Mouse (Mus musculus): Measurements from ENCODE around the gene Mcm2.

Mcm2 gene

DNA sequence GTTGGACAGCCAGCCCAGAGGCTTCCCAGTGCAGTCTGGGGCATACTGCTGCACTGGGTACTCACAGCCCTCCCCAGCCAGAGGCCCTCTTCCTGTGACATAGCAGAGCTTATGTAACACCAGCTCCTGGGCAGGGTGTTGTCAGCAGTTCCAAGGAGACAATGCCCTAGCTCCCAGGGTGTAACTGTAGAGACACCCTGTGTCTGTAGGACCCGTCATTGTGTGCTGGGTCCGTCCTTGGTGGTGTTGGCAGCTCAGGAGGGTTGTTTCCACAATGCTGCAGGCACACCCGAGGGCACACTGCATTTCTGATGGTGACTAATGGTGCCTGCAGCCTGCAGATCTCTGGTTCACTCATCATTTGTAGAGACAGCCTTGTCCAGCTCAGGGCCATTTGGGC, 28.3 kb upstream of the Mcm2 start:
- no peak for DNase-seq (ENCODE audit: low spot score in 2 of 2)

DNA sequence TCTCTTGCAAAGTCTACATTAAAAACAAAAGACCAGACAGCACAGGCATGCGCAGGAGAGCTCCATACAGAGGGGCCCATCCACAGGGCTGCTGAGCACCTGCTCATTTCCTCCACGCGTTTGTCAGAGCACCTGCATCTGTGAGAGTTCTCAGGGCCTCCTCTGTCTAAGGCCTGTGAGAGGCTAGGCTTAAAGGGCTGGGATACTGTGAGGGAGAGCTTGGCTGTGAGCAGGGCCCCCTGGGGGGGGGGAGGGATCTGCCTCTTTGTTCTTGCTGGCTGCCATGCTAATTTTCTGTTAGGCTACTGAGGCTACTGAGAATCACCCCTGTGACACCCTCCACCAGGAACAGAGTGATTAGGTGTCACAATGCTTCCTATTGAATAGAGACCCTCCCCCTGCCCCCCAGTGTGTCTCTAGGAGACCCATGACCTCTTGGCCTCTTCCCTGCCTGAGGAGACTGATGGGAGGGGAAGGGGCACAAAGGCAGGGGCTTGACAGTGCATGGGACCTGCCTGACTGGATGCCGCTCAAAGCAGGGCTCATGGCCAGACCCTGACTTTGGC, 27.1 kb upstream of the Mcm2 start:
- DNase-seq (ENCODE audit: low spot score in 2 of 2): no peak

DNA sequence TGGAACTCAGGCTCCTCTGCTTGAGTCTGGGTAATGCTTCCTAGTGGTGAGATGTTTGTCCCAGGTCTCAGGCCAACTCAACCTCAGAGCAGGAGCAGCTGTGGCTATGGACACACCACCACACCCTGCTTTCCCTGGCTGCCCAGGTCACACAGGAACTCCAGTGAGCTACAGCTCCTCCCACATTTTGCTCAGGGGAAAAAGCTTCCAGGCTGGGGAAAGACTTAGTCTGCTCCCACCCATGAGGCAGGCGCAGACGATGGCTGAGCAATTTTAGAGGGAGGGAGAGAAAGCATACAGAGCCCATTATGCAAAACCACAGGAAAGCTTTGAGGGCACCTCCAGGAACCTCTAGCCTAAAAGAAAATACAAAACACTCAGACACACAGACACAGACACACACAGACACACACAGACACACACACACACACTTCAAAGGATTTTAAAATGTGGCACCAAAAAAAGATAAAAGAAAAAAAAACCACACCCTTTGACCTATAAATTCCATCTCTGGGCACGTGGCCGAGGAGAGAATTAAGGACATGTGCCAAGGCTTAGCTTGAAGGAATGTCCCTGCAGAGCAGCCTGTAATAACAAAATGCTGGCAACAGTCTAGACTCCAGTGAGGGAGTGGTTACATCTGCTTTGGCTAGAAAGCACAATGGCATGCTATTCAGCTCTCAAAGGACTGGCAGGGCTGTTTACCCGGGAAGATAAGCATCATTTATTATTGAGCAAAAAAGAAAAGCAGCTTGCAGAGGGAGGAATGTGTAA, 26.1 kb upstream of the Mcm2 start:
- no peak for DNase-seq (ENCODE audit: low spot score in 2 of 2)

DNA sequence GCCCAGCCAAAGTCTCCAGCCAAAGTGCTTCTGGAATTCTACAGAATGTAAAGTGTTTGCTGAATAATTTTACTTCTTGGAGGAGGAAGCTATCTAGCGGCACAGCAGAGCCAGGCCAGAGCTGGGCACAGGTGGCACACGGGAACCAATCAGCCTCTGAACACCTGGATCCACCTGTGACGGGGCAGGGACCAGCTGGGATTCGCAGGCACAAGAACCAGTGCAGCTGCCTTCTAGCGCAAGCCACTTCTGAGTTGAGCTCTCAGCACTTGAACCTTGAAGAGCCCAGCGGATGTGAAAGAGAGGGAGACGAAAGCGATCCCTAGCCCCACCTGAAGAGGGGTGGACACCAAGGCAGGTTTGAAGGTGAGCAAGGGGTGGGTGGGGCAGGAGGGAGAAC, 20.2 kb upstream of the Mcm2 start:
- DNase-seq (ENCODE audit: low spot score in 2 of 2): no peak

DNA sequence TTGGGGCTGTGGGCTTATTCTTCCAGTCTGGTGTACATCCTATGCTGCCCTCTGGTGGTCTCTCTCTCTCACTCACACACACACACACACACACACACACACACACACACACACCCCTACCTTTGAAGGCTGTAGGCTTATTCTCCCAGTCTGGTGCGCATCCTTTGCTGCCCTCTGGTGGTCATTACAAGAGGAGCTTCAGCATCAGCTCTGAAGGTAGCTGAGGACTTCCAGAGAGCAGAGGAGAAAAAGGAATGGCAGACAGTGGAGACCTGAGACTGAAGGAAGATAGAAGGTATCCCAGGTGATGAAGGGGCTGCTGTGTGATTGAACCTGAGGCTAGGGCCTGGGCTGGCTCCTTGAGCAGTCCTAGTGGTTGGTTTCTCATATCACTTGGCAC, 17.6 kb upstream of the Mcm2 start:
- DNase-seq (ENCODE audit: low spot score in 2 of 2): peak; percentile 46 to 68

DNA sequence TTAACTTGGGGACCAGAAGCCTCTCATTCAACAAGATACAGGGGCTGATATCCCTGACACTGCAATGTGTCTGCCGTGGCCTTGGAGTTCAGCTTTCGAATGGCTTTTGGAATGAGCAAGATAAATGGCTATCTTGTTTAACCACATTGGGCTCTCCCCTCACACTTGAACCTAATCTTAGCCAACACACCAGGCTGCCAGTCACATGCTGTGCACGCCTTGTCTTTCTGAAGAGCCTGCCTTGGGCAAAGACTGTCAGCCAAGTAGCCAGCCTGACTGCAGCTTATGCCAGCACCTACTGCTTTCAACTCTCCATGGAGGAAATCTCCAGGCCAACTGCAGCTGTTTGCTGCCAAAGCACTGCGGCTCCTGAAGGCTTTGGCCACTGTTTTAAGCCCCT, 16.9 kb upstream of the Mcm2 start:
- DNase-seq (ENCODE audit: low spot score in 2 of 2): peak; percentile 65 to 79

DNA sequence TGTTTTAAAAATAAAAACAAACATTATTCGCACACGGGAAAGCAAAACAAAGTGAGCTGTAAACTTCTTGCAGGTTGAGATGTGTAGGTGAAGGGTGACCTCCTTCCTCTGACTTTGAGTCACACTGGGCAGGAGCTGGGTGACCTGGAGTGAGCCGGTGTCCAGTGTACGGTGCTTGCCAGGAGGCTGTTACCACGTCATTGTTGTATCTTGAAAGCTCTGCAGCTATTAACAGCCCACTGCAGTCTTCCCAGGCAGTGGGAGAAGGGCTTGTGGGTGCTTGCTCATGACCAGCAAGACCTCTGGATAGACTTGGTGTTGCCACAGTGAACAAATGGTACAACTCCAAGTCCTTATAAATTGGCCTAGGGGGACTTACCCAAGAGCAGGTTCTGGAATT, 16.2 kb upstream of the Mcm2 start:
- DNase-seq (ENCODE audit: low spot score in 2 of 2): no peak

DNA sequence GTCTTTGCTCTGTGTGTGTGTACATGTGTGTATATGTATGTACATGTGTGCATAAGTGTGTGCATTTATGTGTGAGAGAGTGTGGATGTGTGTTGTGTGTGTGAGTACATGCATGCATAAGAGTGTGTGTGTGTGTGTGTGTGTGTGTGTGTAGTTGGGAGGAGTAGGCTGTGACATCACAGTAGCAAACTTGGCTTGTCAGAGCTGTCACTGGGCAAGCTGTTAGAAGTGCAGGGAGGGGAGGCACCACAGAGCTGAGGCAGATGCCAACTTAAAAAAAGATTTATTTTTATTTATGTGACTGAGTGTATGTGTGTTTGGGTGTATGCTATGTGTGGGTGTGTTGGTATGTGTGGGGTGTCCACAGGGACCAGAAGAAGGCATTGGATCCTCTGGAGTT, 14.9 kb upstream of the Mcm2 start:
- DNase-seq (ENCODE audit: low spot score in 2 of 2): no peak

DNA sequence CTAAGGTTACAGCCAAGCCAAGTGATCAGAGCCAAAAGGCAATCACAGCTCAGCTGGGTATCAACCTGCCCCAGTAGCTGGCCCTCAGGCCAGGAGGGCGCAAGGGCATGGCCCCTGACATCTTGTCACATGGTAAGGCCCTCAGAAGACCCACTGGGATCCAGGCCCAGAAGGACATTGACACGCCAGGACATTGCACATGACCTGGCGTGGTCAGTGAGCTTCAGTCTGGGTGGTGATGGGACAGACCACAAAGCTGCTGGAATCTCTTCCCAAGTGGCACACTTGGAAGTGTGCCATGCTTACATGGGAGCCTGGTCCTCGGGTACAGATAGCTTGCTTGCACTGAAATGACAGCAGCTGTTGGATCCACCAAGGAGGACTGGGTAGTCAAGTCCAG, 14.4 kb upstream of the Mcm2 start:
- no peak for DNase-seq (ENCODE audit: low spot score in 2 of 2)

DNA sequence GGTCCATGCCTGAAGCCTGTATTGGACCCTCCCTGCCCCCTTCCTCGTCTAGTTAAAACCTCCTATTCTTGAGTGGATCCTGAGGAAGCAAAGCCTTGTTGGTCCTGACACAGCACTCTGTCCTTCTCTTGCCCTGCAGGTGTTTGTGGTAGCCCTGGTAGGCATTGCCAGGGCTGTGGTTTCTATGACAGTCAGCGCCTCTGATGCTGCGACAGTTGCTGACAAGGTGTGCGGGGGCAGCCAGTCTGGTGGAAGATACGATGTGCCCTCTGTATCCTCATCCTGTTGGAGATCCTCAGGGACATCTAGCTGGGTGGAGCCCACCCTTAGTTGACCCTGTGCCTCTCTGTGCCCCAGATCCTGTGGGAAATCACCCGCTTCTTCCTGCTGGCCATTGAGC, 10.6 kb upstream of the Mcm2 start:
- DNase-seq (ENCODE audit: low spot score in 2 of 2): no peak

DNA sequence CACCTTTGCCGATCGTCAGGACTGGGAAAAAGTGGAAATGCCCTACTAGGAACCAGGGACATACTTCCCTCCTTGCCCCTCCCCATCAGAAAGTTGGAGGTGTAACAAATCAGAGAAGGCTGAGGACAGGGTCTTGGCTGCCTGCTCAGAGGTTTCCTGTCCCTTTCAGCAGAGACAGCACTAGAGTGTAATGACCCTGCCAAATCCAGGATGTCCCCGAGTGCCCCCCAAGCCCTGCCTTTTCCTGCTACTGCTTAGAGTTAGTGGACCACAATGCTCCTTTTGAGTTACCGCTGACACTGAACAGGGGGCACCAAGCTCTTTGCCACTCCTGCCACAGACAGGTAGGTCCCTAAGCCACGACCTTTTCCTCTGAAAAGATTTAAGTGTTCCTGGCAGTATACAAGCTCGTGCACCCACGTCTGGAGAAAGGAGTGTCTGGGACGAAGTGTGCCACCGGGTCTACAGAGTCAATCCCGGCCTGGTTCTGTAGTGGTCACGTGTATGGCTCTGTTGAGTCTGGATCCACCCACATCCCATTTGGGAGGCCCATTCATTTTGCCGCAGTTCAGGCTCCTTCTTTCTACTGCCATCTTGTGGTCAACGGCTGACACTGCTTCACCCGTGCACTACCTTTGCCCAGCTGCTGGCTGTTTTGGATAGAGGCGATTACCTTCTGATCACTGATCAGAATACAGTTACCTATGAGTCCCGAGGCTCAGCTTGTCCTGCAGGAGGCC, 8.0 kb upstream of the Mcm2 start:
- DNase-seq (ENCODE audit: low spot score in 2 of 2): peak; percentile 27 to 51

DNA sequence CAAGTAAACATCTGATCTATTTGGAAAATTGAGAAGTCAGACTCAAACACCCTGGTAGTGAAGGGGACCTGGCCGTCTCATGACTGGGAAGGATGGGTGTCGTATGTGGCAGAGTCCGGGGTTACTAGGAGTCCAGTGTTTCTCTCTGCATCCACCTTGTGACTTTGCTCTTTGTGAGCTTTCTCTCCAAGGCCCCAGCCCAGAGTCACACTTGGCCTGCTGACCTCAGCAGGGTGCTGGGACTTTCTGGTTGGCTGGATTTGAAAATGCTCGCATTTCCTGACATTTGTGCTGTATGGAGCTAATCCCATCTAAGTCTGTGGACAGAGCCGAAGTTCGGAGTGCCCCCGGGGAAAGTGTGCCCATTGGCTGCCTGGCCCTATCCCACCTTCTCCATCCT, 6.5 kb upstream of the Mcm2 start:
- DNase-seq (ENCODE audit: low spot score in 2 of 2): no peak

DNA sequence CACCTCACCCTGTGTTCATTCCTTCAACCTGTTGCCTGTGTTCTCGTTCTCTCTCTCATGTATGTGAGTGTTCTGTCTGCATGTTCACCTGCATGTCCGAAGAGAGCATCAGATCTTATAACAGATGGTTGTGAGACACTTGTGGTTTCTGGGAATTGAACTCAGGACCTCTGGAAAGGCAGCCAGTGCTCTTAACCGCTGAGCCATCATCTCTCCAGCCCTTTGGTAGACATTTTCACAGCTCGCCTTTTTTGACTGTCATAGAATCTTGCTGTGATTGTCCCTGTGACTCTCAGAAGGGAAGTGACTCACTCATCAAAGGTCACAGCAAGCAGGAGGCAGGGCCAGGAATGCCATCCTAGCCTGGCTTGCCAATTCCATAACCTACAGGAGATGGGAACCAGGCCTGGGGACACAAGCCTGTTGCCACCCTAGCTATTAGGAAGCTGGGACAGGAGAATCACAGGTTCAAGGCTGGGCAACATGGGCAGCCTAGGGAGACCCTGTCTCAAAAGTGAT, 5.9 kb upstream of the Mcm2 start:
- DNase-seq (ENCODE audit: low spot score in 2 of 2): no peak

DNA sequence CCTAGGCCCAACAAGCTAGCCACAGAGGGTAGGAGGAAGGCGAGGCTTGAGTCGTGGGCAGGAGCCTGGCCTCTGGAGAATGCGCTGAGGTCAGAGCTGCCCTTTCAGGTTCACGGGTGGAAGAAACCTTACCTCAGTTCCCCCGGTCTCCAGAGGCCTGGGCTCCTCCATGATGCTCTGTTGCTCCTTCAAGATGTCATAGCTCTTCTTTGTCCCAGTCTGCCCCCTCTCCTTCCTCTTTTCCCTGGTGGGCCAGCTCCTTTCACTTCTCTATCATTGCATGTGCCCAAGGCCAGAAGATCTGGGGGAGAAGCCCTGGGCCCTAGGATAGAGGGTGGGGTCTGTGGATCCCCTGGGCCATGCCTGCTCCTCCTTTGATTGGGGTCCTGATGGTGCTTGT, 5.1 kb upstream of the Mcm2 start:
- no peak for DNase-seq (ENCODE audit: low spot score in 2 of 2)

DNA sequence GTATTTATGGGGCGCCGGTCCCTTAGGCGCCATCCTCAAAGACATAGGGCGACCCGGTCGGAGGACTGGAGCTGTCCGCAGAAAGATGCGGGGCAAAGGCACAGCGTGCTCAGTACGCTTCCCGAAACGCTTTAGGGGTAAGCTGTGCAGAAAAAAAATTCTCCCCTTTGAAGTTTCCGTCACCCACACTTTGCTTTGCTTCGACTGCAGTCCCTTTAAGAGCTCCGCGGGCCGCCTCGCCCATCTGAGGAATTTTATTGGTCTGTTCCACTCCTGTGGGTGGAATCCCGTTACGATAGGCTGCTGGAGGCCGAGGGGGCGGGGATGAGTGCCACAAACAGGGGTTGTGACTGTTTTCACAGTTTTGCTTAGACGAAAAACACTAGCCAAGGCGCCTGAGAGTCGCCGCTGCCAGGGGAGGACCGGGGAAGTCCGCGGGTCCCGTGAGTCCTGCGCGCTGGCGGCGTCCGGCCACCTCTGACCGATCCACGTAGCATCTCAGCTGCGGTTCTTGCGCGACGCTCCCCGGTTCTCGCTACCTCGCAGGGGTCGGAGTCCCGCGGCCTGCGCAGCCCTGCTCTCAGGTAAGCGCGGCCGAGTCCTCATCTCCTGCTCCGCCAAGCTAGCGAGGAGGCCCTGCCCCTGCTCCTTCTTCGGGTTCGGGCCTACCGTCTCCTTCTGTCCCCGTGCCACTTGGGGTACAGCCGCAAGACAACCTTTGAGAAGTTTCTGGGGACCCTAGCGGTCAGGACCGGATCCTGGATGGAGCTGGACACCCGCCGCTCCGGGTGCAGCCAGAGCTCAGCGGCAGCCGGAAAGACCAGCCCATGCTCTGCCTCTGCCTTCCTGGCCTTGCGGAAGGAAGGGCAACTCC, 3.6 kb upstream of the Mcm2 start, which contains the start of gene Tpra1:
Tpra1 (plus strand) TSS at position 305 of the 874 bp plus-strand sequence.
- peak; percentile 94 to 97 for DNase-seq (ENCODE audit: low spot score in 2 of 2)

DNA sequence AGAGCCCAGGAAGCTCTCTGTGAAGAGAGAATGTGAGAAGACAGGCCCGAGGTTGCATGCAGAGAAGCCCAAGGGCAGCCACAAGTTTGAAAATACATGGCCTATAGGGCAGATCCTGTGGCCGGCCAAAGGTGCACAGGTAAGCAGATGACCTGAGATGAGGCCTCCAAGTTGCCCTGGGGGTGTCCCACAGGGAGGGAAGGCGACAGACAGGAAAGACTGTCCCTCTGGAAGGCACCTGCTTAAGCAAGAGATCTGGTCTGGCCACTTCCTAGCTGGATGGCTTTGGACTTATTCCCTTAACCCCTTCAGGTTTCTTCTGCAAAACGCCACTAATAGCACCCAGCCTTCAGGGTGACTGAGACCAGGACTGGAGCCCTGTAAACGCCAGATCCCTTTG, 2.9 kb upstream of the Mcm2 start:
- no peak for DNase-seq (ENCODE audit: low spot score in 2 of 2)

DNA sequence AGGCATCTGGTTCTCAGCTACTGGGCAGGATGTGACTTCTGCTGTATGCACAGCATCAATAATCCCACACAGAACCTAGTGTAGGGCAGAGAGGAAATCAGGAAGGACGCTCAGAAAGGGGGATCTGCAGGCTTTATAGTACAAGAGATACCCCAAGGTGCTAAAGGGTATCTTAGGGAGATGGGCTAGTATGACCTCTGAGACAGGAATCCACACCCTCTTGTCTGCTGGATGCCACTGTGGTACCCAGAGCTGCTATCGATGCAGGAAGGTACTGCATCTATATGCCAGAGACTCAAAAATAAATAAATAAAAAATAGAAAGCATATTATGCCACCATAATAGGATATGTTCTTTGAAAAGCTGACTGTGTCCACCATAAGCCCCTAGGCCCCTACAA, 1.0 kb upstream of the Mcm2 start:
- no peak for DNase-seq (ENCODE audit: low spot score in 2 of 2)

DNA sequence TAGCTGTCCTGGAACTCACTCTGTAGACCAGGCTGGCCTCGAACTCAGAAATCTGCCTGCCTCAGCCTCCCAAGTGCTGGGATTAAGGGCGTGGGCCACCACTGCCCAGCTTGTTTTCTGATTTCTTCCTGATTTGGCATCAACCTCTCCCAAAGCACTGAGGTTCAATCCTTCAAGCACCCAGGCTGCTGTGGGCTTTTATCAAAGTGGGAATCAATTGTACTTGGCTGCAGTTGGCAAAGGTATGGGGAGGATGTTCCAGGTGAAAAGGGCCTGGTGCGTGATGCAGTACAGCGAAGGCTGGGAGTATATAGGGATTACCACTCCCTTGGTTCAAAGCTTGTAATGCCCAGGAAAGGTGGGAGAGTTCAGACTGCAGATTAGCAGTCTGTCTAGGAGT, 506 bp upstream of the Mcm2 start:
- no peak for DNase-seq (ENCODE audit: low spot score in 2 of 2)

DNA sequence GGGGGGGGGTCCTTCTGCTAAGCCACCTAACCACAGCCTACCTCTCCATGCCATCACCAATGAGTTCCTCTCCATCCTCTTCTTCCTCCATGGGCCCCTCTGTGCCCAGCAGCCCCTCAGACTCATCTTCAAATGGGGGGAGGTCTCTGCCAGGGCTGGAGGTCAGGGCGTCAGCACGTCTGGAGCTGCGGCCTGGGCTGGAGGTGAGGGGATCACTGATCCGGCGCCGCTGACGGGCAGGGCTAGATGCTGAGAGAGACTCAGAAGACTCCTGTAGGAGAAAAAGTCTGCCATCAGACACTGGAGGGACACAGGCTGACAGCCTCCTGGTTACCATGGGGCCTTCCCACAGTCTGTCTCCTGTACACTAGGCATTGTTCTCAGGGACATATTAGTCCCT, 1.3 kb downstream of the Mcm2 start:
- DNase-seq (ENCODE audit: low spot score in 2 of 2): no peak

DNA sequence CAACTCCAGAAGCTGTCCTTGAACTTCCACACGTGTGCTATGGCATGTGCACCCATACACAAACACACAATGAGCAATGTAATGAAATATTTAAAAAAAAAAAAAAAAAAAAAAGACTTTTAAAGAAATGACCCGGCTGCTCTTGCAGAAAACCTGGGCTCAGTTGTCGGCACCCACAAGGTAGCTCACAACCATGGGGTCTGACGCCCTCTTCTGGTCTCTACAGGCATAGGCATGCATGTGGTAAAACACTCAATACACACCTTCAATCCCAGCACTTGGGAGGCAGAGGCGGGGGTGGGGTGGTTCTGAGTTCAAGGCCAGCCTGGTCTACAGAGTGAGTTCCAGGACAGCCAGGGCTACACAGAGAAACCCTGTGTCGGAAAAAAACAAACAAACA, 2.6 kb downstream of the Mcm2 start:
- no peak for DNase-seq (ENCODE audit: low spot score in 2 of 2)

DNA sequence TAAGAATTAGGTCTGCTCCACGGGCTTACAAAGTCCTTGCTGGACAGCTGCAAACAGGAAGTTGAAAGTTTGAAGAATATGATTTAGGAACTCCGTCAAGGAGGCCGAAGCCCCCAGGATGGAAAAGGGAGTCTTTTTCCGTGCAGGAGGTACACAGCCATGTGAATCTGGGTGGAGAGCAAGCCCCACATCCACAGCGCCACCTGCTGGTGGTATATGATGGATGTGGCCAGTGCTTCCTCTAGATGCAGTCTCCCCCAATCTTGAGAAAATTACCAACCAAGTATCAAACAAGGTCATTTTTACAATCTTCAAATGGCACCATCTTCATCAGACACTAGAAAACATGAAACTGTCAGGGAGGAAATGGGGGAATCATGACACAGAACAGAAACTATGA, 5.0 kb downstream of the Mcm2 start:
- DNase-seq (ENCODE audit: low spot score in 2 of 2): no peak

DNA sequence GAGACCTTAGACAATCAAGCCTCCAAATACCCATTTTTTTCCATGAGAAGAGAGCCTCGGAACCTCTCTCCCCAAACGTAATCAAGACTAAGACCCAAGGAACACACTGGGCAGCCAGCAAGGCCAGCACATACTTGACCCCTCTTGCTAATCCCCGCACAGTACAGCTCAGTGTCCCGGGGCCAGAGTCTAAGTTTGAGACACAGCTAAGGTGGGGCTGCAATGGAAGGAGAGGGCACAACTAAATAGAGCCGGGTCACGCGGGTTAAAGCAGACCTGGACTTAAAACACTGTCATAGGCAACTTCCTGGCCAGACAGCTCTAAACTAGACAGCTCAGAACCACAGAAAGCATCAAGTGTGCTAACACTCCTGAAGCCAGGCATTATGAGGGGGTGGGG, 7.7 kb downstream of the Mcm2 start:
- DNase-seq (ENCODE audit: low spot score in 2 of 2): no peak
